Mouse (Mus musculus) adrenal gland, postnatal 10 days (tissue): Measurements from ENCODE around the gene Bphl. TPM values are rescaled to one million over a fixed set of nuclear protein-coding genes. Genes with fewer than 3 reads are reported as not detected.
"Not testable (repeated sequence)": the region's sequence is repeated elsewhere in the genome, so short reads cannot be mapped to it uniquely, and the experiment has no call there.

Experiments used
- DNase-seq: peaks from one replicate; pipeline ENCODE4 v3.0.0; 2021; ENCODE audit warnings: mixed read lengths
- total RNA-seq, 2 experiments: library from RNA; stranded (reverse); gene quantifications; 2 replicates each; pipeline ENCODE4 v1.2.3; 2021

Gene Bphl
- total RNA-seq, 2 experiments from 2014 or later, result 78.6 to 78.9 TPM

GRCm38 (mm10) chr13:34051692-34052091 is 14.3 kb downstream of the Bphl start:
- DNase-seq, result no peak

GRCm38 (mm10) chr13:34053673-34054282 is 16.4 kb downstream of the Bphl start:
- peak; percentile 29 for DNase-seq

GRCm38 (mm10) chr13:34054391-34054790 is 17.0 kb downstream of the Bphl start:
- DNase-seq, result peak; percentile 37

DNA sequence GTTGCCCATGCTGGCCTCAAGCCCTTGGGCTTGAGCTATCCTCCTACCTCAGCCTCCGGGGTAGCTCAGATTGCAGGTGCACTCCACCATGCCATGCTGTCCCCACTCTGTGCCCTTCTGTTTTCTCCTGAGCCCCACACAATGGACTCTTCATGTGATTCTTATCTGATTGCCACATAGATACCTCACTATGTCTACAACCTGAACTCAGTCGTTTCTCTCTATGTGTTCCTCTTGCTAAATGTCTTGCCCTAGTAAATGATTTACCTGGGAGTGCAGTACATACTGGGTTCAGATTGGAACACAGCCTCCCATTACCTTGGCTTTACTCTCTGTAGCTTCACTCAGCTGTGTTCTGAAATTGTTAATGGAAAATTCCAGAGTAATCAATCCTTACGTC is 17.6 kb downstream of the Bphl start:
- no peak for DNase-seq

DNA sequence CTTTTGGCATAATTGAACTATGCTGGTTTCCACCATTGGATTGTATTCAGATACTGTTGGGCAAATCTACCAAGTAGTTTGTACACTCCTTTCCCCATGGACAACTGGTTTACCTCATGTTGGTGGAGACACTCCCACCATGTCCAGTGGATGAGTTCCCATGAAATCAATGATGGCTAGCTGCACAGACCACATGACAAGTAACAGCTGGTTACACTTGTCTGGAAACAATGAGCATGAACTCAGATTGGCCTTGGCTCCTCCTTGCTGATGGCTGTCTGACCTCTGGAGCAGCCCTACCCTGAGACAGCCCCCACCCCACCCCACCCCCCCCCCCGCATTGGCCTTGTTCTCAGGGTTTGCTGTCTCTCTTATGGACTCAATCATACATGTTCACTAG is 19.9 kb downstream of the Bphl start:
- no peak for DNase-seq

- no peak for DNase-seq
Observed at GRCm38 (mm10) chr13:34060061-34060460, 22.7 kb downstream of the Bphl start.

- no peak for DNase-seq
Observed at GRCm38 (mm10) chr13:34062466-34062865, 25.1 kb downstream of the Bphl start.

GRCm38 (mm10) chr13:34066351-34066750 is 29.0 kb downstream of the Bphl start:
- peak; percentile 37 for DNase-seq

GRCm38 (mm10) chr13:34070296-34070695 is 32.9 kb downstream of the Bphl start:
- DNase-seq, result no peak

- no peak for DNase-seq
Observed at GRCm38 (mm10) chr13:34071836-34072235, 34.4 kb downstream of the Bphl start.

DNA sequence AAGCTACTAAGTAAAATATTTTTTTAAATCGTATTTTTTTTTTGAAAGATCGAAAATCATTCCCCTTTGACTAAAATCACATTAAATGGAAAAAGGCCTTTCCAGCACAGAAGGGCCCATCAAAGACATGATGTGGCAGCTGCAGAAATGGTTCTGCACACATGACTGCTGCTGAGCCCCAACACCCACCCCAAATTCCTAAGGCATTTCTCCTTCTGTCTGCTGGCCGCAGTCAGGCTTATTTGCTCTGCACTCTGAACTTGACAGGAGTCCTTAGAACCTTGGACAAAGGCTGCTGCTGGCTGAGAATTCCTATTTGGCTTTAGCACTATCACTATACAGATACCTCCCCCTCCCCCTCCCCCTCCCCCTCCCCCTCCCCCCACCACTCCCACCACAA is 35.5 kb downstream of the Bphl start:
- DNase-seq, result no peak

DNA sequence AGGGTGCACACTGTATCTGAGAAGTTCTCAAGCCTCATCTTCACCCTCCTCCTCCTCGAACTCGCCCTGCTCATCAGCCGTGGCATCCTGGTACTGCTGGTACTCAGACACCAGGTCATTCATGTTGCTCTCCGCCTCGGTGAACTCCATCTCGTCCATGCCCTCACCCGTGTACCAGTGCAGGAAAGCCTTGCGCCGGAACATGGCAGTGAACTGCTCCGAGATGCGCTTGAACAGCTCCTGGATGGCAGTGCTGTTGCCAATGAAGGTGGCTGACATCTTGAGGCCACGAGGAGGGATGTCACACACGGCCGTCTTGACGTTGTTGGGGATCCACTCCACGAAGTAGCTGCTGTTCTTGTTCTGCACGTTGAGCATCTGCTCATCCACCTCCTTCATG is 37.0 kb downstream of the Bphl start:
- DNase-seq, result not testable (repeated sequence)

DNA sequence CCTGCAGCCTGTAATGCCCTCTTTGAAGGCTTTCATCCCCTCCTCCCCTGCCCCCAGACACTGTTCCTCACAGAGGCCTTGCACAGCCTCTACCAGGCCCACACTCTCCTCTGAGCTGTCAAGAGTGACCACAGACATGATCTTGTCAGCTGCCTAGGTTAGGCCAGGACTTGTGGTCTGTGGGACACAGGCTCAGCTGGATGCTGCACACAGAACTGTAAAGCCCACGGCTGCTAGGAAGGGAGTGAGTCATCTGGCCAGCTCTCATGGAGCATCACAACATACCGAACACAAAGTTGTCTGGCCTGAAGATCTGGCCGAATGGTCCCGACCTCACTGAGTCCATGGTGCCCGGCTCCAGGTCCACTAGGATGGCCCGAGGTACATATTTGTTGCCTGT is 38.5 kb downstream of the Bphl start:
- not testable (repeated sequence) for DNase-seq

DNA sequence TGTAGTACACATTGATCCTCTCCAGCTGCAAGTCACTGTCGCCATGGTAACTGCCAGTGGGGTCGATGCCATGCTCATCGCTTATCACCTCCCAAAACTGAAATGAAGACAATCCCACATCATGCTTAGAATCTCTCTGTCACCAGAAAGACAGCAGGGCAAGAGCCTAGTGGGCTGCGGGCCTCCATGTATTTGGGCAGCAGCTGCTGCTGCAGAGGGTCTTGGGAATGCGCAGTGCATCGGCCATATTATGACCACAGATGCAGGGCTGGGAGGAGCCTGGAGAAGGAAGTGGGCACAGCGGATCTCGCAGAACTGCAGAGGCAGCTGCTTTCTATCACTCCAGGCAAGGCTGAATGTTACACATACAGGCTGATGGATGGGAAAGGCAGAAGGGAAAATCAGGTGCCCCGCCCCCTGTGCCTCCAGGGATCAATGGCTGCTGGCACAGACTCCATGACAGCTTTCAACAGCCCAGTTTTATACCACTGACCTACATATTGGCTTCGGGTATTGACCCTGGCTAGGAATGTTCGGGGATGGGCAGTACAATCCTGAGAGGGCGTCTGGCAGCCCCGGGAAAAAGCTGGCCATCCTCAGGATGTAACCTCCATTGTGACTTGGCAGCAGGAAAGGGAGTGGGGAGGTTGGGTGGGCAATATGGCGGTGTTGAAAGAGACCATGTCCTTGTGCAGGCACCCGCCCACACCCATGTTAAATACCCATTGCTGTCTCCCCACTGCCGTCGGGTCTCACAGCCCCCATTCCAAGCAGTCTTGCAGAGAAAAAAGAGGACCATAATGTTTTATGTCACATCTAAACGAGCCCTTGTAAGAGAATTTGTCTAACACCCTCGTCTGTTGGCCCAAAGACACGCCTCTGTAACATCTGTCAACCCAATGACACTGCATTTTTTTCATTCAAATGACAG is 39.4 kb downstream of the Bphl start:
- peak; percentile 67 for DNase-seq

DNA sequence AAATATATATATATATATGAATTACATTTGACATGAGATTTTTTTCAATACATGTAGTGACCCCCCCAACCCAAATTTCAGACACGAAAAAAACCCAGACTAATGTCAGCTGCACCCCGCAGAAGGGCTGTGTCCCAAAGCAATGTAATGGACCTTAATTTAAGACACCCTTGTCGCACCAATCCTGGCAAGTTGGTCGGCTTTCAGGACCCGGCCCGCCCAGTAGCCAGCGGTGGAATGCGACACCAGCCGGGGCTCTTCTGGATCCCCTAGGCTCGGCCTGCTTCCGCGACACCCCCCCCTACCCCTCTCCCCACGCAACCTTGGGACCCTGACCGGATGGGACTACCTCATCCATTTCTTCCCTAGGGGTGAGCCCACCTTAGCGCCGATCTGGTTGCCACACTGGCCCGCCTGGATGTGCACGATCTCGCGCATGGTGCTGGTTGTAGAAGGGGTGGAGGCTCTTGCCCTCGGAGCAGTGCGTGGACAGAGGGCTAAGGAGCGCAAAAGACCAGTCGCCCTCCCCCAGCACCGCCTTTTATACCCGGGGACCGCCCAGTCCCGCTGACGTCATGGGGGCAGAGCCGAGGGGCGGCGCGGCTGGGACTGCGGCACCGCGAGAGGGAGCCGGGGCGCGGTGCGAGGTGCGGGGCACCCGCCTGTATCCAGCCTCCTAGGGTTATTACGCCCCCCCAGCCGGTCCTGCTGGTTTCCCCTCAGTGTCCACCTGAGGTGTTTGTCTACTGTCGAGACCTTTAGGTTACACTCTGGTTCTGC is 40.3 kb downstream of the Bphl start, which contains the start of gene Tubb2a:
Gene Tubb2a (minus strand): TSS at position 516 of the 780 bp plus-strand sequence.
- DNase-seq, result peak; percentile 95

- DNase-seq, result no peak
Observed at GRCm38 (mm10) chr13:34078500-34079280, 41.3 kb downstream of the Bphl start.

DNA sequence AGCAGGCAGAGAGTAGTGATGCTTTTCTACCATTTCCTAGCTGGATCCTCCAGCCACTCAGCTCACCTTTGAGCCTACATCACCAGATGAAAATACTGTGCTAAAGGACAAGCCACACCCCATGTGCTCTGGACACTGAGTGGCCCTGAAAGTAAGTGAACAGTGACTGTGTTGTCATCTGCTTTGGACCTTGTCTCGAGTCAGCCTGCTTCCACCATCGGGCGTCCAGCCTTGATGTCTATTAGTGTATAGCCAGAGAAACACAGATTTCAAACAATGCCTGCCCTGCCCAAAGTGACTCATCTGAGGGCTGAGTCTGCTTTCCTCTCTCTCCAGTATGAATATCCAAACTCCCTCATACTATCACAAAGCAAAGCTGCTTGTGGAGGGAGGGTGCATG is 42.4 kb downstream of the Bphl start:
- no peak for DNase-seq

- no peak for DNase-seq
Observed at GRCm38 (mm10) chr13:34081926-34082325, 44.5 kb downstream of the Bphl start.

GRCm38 (mm10) chr13:34084026-34084750 is 46.8 kb downstream of the Bphl start:
- no peak for DNase-seq

GRCm38 (mm10) chr13:34087052-34087812 is 49.8 kb downstream of the Bphl start:
- no peak for DNase-seq
